Mouse (Mus musculus) right cerebral cortex, postnatal 10 days (tissue): ENCODE results near the gene Fam47c.

Experiments used
- DNase-seq, 2 experiments: peaks; one replicate each; pipeline ENCODE4 v3.0.0; 2021; ENCODE audit warnings: low spot score in 2 of 2

Fam47c gene

DNA sequence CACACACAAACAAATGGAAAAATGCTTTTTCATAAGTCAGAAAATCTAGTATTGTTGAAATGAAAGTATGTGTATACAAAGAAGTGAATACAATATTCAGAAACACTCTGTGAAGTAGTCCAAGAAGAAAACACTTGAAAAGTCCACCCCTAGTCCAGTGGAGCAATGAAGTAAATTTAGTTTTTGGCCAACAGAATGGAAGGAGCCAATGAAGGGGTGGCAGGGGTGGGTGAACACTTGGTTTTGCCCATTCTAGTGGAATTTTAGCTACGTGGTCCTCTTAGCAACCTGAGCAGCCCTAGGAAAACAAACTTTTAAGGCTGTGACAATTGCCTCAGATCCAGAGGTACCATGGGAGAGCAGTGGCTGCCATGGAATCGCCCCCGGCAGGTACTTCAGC is at the start of gene Fam47c:
Gene Fam47c, plus strand, starts transcription at position 301 of the 400 bp plus-strand sequence.
- no peak for DNase-seq

DNA sequence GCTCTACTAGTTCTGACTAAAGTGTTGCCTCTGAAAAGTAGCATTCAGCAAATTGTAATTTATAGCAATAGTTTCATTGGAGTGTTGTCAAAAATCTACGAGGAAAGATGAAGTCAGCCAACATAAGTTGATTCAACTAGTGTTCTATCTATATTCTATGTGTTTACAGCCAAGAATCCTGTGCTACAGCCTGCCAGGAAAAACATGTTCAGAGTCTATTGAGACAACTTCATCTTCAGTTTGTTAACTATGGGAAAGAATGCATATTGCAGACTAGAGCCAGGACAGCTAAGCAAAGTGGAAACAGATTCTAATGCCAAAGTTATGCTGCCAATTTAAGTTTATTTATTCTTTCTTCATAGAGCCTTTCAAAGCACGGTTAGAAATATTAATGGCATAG is 31.8 kb downstream of the Fam47c start:
- DNase-seq = peak in 1 of 2 experiments; percentile 18

DNA sequence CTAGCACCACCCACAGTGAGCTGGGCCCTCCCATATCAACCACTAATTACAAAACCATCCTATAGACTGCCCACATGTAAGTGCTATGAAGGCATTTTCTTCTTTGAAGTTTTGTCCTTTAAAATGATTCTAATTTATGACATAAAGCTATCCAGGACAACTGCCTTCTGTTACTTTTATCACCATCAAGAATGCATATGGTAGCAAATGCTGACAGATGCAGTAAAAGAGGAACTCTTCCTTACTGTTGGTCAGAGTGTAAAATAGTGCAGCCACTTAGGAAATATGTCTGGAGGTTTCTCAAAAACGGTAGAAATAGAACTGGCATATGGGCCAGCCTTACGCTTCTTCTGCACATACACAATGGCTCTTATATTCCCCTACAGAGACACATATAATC is 39.5 kb downstream of the Fam47c start:
- DNase-seq = no peak
